Mouse (Mus musculus) lung, postnatal 0 days (tissue): ENCODE measurements at regions not wholly inside any gene's neighbourhood (a gene's known extent, or its start where the extent isn't known, plus 50 kb on each side); places are given as distances from the start of the nearest gene placed in this dataset.

Experiments used
- CTCF ChIP-seq: IDR thresholded peaks from 2 replicates; pipeline ENCODE4 v1.5.1; 2016; ENCODE audit warnings: antibody characterized with exemption, mild to moderate bottlenecking
- EP300 ChIP-seq: IDR thresholded peaks from 2 replicates; pipeline ENCODE4 v1.6.1; 2016; ENCODE audit warnings: antibody characterized with exemption, mild to moderate bottlenecking, control low read depth

- TF ChIP-seq CTCF = no peak
- TF ChIP-seq EP300 = no peak
Observed at GRCm38 (mm10) chr3:54559053-54559452, 133.6 kb upstream of the Supt20 start.
